Mouse (Mus musculus): ENCODE data around the gene AI661453. TPM values are rescaled to one million over a fixed set of nuclear protein-coding genes. Genes with fewer than 3 reads are reported as not detected.
A peak's percentile ranks its signal among the peaks of the same experiment; 100 is the strongest.

AI661453 gene
- total and polyA plus RNA-seq, 3 experiments = not detected

DNA sequence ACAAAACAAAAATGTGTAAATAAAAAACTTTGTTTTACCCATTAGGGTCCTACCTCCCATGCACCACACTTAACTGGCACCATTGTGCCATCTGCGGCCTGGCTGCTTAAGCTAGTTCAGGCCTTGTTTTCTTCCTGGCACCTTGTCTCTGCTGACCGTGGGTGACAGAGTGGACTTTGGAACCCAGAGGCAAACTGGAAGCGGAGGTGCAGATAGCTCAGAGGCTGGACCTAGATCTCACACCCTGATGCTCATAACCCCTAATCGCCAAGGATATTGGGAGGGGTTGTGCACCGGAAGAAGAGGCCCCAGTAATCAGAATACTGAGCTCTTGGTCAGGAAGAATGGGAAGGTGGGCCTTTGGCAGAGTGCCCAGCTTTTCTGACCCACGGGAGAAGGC lies 12.2 kb upstream of the AI661453 start:
- Histone ChIP-seq H3K9ac (ENCODE audit: control insufficient read depth, low read depth, low read length, poor library complexity, severe bottlenecking) (no peak overlapping the region), H3K27ac (ENCODE audit: control insufficient read depth, low read depth, low read length) (no peak overlapping the region), H3K36me3 (ENCODE audit: control insufficient read depth in 1 of 2, insufficient read depth in 2 of 2, low read length in 2 of 2) (no peaks in the 10 kb centered on the region), H3K9me3 (replicated peaks; ENCODE audit: insufficient read depth, low read length) (no peaks in the 10 kb centered on the region), H3K4me1 (ENCODE audit: control insufficient read depth in 1 of 2, insufficient read depth in 2 of 2, low read length in 2 of 2) (no peaks in the 10 kb centered on the region; a peak in 1 of 4 replicates), H3K27me3 (ENCODE audit: control insufficient read depth in 1 of 2, insufficient read depth in 2 of 2, low read length in 2 of 2) (peaks cover 0 to 2% of the 10 kb centered on the region in 2 experiments; a peak in 1 of 4 replicates), H3K4me3 (ENCODE audit: control insufficient read depth in 1 of 2, insufficient read depth in 1 of 2, low read depth in 2 of 2, low read length in 2 of 2) (no peak overlapping the region), H3K79me2 (ENCODE audit: control insufficient read depth, insufficient read depth, low read length, poor library complexity) (no peaks in the 10 kb centered on the region)
- no peak for DNase-seq (ENCODE audit: low read depth, low spot score)
- TF ChIP-seq ZMIZ1 (IDR thresholded peaks at IDR 0.05; ENCODE audit: low read depth, low read length) = no peak
- no peak for TF ChIP-seq UBTF (IDR thresholded peaks at IDR 0.05; ENCODE audit: borderline replicate concordance, insufficient read depth, low read depth, low read length)
- no peak for TF ChIP-seq MAX (IDR thresholded peaks at IDR 0.05; ENCODE audit: low read length)
- no peak for TF ChIP-seq ETS1 (IDR thresholded peaks at IDR 0.05; ENCODE audit: low read depth, low read length)
- no peak for TF ChIP-seq POLR2A (IDR thresholded peaks at IDR 0.05; ENCODE audit: control insufficient read depth in 1 of 2, insufficient read depth in 1 of 2, low read depth in 1 of 2, low read length in 2 of 2, poor library complexity in 1 of 2)
- TF ChIP-seq GATA1 (IDR thresholded peaks at IDR 0.05; ENCODE audit: low read depth, low read length) = no peak
- no peak for TF ChIP-seq CTCF (IDR thresholded peaks at IDR 0.05 in 2 of 3, conservative IDR thresholded peaks at IDR 0.05 in 1 of 3; ENCODE audit: control insufficient read depth in 1 of 3, insufficient read depth in 1 of 3, low read depth in 2 of 3, low read length in 3 of 3, poor library complexity in 1 of 3, severe bottlenecking in 1 of 3)
- TF ChIP-seq MAZ (IDR thresholded peaks at IDR 0.05; ENCODE audit: low read depth, low read length) = no peak
- no peak for TF ChIP-seq NELFE (IDR thresholded peaks at IDR 0.05; ENCODE audit: low read depth, low read length)
- TF ChIP-seq ZNF384 (IDR thresholded peaks at IDR 0.05; ENCODE audit: low read depth, low read length) = no peak
- TF ChIP-seq USF2 (IDR thresholded peaks at IDR 0.05; ENCODE audit: borderline replicate concordance in 1 of 2, insufficient read depth in 1 of 2, low read depth in 1 of 2, low read length in 2 of 2) = no peak
- no peak for TF ChIP-seq NRF1 (IDR thresholded peaks at IDR 0.05; ENCODE audit: insufficient read depth, low read depth, low read length, poor library complexity, severe bottlenecking)

DNA sequence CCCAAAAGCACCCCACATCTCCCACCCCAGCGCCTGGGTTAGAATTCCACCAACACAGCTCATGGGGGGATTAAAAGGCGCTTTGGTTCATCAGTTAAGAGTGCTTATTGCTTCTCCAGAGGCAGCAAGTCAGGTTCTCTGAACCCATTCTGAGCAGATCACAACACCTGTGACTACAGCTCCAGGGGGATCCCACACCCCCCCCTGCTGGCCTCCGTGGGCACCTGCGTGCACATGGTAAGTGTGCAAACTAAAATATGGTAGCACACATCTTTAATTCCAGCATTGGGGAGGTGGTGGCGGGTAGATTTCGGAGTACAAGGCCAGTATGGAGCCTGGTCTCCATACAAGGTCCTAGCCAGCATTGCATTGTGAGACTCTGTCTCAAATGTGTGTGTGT lies 9.1 kb upstream of the AI661453 start:
- DNase-seq (ENCODE audit: low read depth, low spot score) = peak; percentile 13
- Histone ChIP-seq H3K79me2 (ENCODE audit: control insufficient read depth, insufficient read depth, low read length, poor library complexity) (no peaks in the 10 kb centered on the region), H3K9me3 (replicated peaks; ENCODE audit: insufficient read depth, low read length) (no peaks in the 10 kb centered on the region), H3K4me3 (ENCODE audit: control insufficient read depth in 1 of 2, insufficient read depth in 1 of 2, low read depth in 2 of 2, low read length in 2 of 2) (no peak overlapping the region), H3K27me3 (ENCODE audit: control insufficient read depth in 1 of 2, insufficient read depth in 2 of 2, low read length in 2 of 2) (peaks cover 0 to 2% of the 10 kb centered on the region in 2 experiments; a peak in 1 of 4 replicates), H3K27ac (ENCODE audit: control insufficient read depth, low read depth, low read length) (no peak overlapping the region), H3K4me1 (ENCODE audit: control insufficient read depth in 1 of 2, insufficient read depth in 2 of 2, low read length in 2 of 2) (no peaks in the 10 kb centered on the region; a peak in 1 of 4 replicates), H3K36me3 (ENCODE audit: control insufficient read depth in 1 of 2, insufficient read depth in 2 of 2, low read length in 2 of 2) (no peaks in the 10 kb centered on the region), H3K9ac (ENCODE audit: control insufficient read depth, low read depth, low read length, poor library complexity, severe bottlenecking) (no peak overlapping the region)
- TF ChIP-seq SMC3 (IDR thresholded peaks at IDR 0.05; ENCODE audit: low read depth, low read length) (peak; percentile 33; the same call in 1 of the 2 replicates), KAT2A (conservative IDR thresholded peaks at IDR 0.05; ENCODE audit: low read depth, low read length) (no peak), ETS1 (IDR thresholded peaks at IDR 0.05; ENCODE audit: low read depth, low read length) (no peak), JUND (IDR thresholded peaks at IDR 0.05; ENCODE audit: low read depth, low read length) (no peak), EP300 (IDR thresholded peaks at IDR 0.05; ENCODE audit: low read depth in 1 of 2, low read length in 2 of 2) (no peak), ZKSCAN1 (IDR thresholded peaks at IDR 0.05; ENCODE audit: low read depth, low read length) (no peak), ELF1 (IDR thresholded peaks at IDR 0.05; ENCODE audit: low read depth, low read length) (no peak), CTCF (IDR thresholded peaks at IDR 0.05 in 2 of 3, conservative IDR thresholded peaks at IDR 0.05 in 1 of 3; ENCODE audit: control insufficient read depth in 1 of 3, insufficient read depth in 1 of 3, low read depth in 2 of 3, low read length in 3 of 3, poor library complexity in 1 of 3, severe bottlenecking in 1 of 3) (peak; percentile 28 to 58 (median 46); a peak in 5 of 6 replicates), RCOR1 (IDR thresholded peaks at IDR 0.05; ENCODE audit: low read depth, low read length) (no peak), POLR2A (IDR thresholded peaks at IDR 0.05; ENCODE audit: control insufficient read depth in 1 of 2, insufficient read depth in 1 of 2, low read depth in 1 of 2, low read length in 2 of 2, poor library complexity in 1 of 2) (no peak), RAD21 (IDR thresholded peaks at IDR 0.05; ENCODE audit: low read depth, low read length) (peak; percentile 28), POLR2AphosphoS5 (IDR thresholded peaks at IDR 0.05; ENCODE audit: borderline replicate concordance, low read depth, low read length) (no peak), MAX (IDR thresholded peaks at IDR 0.05; ENCODE audit: low read length) (no peak), TBP (IDR thresholded peaks at IDR 0.05; ENCODE audit: low read depth, low read length) (no peak)
